Mouse (Mus musculus) liver, adult (tissue): Measurements from ENCODE around the gene Gm49358.

ENCODE experiments used
- GATA4 ChIP-seq: IDR thresholded peaks from 2 replicates; pipeline ENCODE4 v1.6.1; 2014; ENCODE audit warnings: mild to moderate bottlenecking, low read length; ENCODE audit not compliant: insufficient replicate concordance

The Gm49358 gene

DNA sequence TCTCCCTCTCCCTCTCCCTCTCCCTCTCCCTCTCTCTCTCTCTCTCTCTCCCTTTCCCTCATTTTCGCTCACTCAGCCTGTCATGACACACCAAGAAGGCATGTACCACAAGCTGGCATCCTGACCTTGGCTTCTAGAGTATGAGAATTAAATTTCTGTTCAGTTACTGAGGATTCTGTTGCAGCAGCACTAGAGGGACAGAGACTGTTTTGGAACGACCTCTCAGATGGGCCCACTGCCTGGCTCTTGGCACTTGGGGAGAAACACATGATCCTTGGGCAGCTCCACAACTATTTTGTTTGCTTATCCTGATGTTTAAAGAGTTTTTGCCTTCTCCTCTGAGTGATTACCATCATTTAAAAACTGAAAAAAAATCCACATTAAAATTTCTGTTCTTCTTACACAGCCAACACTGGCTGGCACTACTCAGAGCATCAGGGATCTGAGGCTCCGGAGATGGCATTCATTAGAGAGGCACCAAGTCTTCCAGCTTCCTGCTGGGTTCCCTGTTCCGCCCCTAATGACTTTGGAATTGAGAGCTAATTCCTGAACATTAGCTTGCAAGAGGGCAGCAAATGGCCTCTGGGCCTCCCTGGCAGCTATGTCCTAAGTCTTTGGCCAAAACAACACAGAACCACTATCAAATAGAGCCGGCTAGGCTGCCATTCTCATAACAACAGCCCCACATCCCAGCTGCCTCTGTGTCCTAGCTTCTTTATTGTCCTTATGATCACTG, 116.5 kb downstream of the Gm49358 start:
- no peak for TF ChIP-seq GATA4

DNA sequence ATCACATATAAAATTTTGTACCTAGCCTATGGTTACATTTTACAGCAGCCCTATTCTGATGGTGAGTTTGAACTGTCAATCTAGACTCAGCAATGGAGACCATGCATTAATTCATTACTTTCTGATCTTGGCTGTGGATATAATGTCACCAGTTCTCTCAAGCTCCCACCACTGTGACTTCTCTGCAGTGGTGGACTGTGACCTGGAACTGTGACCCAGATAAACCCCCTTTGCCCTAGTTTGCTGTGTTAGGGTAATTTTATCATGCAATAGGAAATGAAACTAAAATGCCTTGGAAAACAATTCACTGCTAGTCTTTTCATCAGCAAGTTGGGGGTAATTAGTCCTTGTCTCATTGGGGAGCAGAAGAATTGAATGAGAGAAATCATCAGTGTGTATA, 117.7 kb downstream of the Gm49358 start:
- no peak for TF ChIP-seq GATA4
